Mouse (Mus musculus) bone marrow macrophage, adult 2 months (primary cell): ENCODE data around the gene Il1rap. TPM values are rescaled to one million over a fixed set of nuclear protein-coding genes. Genes with fewer than 3 reads are reported as not detected.

ENCODE experiments used
- H3K27ac ChIP-seq: 2 replicates; pipeline ENCODE4 v1.5.1; 2012; ENCODE audit warnings: low read depth, low read length; ENCODE audit not compliant: insufficient read depth
- H3K4me1 ChIP-seq: 2 replicates; pipeline ENCODE4 v1.6.1; 2012; ENCODE audit warnings: low read length; ENCODE audit not compliant: control insufficient read depth, insufficient read depth
- H3K4me3 ChIP-seq: 2 replicates; pipeline ENCODE4 v1.5.1; 2012; ENCODE audit warnings: mild to moderate bottlenecking, low read length, moderate library complexity; ENCODE audit not compliant: insufficient read depth
- CTCF ChIP-seq: IDR thresholded peaks from 2 replicates; pipeline ENCODE4 v1.5.1; 2012; ENCODE audit warnings: low read depth, mild to moderate bottlenecking, low read length, moderate library complexity
- POLR2A ChIP-seq: IDR thresholded peaks from 2 replicates; pipeline ENCODE4 v1.6.1; 2012; ENCODE audit warnings: mild to moderate bottlenecking, low read depth, low read length, borderline replicate concordance
- polyA plus RNA-seq: library from polyadenylated mRNA; stranded (reverse); fragments of >200 nt; gene quantifications from 2 replicates; pipeline ENCODE4 v1.2.4, GENCODE M21; 2012; ENCODE audit not compliant: missing spikeins, insufficient read depth, insufficient read length

Il1rap gene
- polyA plus RNA-seq, 1 experiment: 5.8 TPM

DNA sequence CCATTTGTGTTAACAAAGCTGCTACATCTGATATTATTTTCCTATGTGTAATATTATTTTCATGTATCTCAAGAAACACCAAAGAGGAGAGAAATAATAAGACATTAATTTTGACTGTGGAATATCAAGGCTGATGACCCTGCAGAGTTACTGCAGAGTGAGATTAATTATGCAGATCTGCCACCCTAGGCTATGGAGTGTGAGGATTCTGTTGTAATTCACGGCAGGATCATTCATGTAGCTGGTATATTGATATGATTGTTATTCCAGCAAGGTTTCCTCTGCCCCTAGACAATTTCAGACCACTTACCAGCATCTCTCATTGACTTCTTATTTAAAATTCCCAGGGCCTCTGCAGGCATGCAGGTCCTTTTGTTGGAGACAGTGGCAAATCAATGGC is 29.0 kb downstream of the Il1rap start:
- TF ChIP-seq POLR2A (no peak), CTCF (no peak)
- Histone ChIP-seq H3K27ac (no peak overlapping the region), H3K4me1 (no peaks in the 10 kb centered on the region), H3K4me3 (no peak overlapping the region)

DNA sequence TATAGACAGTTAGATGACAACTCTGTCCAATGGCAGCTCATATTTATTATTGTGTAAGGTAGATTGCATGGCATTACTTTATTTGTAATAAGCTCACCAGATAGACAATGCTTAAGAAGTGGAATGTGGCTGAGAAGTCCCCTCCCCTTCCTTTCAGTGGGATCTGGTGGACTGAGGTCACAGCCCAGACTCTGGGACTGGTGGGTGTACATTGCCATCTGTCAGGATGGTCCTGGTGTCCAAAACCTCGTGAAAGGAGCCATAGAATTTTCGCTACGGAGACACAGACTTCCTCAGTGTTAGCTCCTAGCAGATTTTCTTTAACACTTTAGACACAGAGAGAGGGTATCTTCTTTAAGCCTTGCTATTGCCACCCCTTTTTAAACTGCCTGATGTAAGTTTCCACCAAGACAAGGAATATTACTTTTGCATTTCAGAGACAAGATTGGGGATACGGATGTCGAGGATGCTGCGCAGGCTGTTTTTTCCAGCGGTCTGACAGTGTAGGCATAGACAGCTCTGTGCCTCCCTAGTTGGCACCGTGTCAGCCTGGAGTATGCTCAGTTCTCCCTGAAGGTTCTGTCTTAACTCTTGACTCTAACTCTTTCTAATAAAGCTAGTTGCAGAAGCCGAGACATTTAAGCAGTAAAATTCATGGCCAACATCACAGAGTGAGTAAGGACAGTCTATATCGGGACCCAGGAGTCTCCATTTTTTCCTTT is 31.2 kb downstream of the Il1rap start:
- Histone ChIP-seq H3K27ac (no peak overlapping the region), H3K4me3 (no peak overlapping the region), H3K4me1 (no peaks in the 10 kb centered on the region)
- TF ChIP-seq POLR2A (no peak), CTCF (no peak)

DNA sequence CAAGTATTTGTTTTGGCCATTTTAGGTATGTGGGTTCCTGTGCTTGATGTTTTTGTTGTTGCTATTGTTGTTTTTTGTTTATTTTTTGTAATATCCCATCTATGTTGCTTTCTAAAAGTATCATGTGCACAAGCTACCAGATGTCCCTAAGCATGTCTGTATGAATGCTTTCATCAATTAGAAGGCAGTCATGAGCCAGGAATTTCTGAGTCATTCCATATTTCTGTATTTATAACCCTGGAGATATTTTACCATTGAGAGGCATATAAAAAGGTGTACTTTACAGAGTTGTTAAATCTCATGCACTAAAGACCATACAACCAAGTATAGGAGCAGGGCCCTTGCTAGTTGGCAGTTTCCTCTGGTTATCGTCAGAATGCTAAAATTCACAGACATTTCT is 41.6 kb downstream of the Il1rap start:
- Histone ChIP-seq H3K4me1 (peaks cover 16% of the 10 kb centered on the region), H3K27ac (no peak overlapping the region), H3K4me3 (no peak overlapping the region)
- TF ChIP-seq POLR2A: no peak
- no peak for TF ChIP-seq CTCF

DNA sequence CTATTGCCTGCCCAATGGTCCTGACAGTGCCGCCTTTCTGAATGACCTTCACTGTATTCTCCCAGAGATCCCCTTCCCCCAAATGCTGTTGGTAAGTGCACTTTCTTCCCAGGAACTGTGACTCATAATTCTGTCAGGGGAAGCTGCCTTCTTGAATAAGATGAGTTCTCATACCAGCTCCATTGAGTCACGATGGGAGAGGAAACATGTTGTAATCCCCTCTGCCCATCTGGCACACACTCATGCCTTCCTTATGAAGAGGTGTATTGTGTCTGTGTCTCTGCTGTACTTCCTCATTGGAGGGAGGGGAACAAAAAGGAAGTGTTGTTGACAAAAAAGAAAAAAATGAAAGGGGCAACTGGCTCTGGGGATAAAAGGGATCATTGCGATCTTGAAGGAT is 44.6 kb downstream of the Il1rap start:
- peaks cover 15% of the 10 kb centered on the region for H3K4me1 ChIP-seq
- peak overlapping the region; percentile 14; the same call in 1 of the 2 replicates for H3K4me3 ChIP-seq
- no peak for TF ChIP-seq POLR2A
- 0 out of 2 replicates have a peak overlapping the region, but pooled peaks have one; percentile 32 for H3K27ac ChIP-seq

DNA sequence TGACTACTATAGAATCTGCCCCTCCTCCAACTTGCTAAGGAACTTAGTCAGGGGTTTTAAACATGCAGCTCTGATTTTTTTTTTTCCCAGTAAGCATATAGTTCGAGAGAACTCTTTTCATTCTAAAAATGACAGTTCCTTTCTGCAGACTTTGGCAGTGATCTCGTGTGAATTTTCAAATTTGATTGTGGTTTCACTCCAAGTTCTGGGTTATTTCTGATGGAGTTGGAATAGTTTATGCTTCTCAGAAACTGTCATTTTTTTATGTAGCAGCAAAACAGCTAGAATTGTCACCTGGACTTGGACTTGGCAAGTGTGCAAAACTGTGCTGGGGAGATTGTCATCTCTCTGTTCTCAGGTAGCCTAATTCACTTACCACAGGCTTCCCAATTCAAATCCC is 53.3 kb downstream of the Il1rap start:
- H3K4me3 ChIP-seq: no peak overlapping the region
- no peaks in the 10 kb centered on the region for H3K4me1 ChIP-seq
- H3K27ac ChIP-seq: no peak overlapping the region
- TF ChIP-seq CTCF (no peak), POLR2A (no peak)

DNA sequence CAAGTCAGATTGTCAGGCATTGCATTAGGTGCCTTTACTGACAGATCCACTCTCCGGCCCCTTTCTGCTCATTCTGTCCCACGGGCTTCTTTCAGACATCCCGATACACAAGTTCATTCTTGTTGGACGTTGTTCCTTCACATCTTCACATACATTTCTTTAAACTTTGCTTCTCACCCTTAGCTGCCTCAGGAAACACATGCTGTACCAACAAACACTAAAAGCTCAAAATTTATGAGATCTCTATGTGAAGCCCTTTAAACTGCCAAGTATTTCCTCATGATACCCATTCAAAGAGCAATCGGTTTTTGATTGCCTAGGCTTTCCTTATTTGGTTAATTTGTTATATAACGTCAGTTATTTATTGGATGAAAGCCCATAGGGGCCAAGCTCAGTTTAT is 61.6 kb downstream of the Il1rap start:
- Histone ChIP-seq H3K4me3 (no peak overlapping the region), H3K4me1 (no peaks in the 10 kb centered on the region; the same call in 1 of the 2 replicates), H3K27ac (no peak overlapping the region)
- TF ChIP-seq CTCF: no peak
- no peak for TF ChIP-seq POLR2A

DNA sequence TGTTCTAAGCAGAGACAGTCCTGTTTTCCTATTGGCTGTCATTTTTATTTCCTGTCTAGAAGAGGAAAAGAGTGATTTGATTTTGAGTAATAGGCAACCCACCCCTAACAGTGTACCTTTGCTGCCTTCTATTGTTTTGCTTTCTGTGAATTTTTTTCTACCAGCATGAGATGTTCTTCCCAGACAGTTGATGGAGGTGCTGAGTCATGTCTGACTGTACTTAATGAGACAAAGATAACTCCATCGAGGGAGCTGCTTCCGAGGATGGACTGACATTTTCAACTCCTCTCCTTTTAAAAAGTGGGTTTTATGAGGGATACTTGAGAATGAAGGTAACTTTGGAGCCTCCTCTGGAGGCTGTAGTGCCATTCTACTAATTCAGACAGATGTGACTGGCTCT is 64.6 kb downstream of the Il1rap start:
- no peak for TF ChIP-seq POLR2A
- no peak for TF ChIP-seq CTCF
- H3K27ac ChIP-seq: no peak overlapping the region

DNA sequence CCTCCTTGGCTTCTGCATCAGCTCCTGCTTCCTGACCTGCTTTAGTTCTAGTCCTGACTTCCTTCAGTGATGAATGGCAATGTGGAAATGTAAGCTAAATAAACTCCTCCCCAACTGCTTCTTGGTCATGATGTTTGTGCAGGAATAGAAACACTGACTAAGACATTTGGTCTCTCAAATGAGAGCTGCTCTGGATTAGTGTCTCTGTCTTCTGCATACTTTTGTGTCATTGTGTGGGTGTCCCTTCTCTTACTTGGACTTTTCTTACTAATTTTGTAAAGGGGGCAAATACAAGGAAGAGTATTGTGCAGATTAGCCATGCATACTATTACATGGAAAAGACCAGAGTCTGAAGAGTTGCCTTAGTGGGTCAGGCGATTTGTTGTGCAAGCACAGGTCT is 65.5 kb downstream of the Il1rap start:
- TF ChIP-seq POLR2A (no peak), CTCF (no peak)
- H3K27ac ChIP-seq: no peak overlapping the region

More for the DNA sequence above, 64.6 kb downstream of the Il1rap start:
- Histone ChIP-seq H3K4me3 (no peak overlapping the region), H3K4me1 (no peaks in the 10 kb centered on the region; the same call in 1 of the 2 replicates)

DNA sequence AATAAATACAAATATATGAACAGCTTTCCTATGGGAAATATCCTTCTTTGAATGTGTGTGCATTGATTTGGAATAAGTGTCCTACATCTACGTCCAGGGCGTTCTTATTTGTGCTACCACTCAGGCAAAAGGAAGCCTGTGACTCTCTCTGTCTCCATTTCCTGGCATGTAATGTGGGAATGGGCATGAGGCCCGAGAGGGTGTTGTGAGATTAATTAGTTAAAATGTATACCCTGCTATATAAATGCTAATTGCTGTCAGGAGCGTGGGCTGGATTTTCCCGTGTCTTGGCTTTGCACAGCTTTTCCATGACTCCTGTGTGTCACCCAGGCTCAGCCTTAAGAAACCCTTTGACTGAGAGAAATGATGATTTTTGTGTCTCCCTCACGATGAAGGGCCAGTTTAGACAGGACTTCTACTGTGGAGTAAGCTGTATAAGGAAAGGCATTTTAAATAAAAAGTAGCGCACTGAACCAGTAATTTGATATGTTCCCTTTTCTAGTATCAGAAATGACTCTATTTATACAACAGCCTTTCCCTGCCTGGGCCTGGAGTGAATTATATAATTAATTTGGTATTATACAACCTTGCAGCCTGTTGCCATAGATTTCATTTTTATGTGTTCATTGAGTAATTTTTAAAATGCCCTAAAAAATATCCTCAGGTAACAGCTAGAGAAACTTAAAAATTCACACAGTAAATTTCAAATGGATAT is 81.4 kb downstream of the Il1rap start:
- Histone ChIP-seq H3K4me1 (no peaks in the 10 kb centered on the region), H3K4me3 (no peak overlapping the region), H3K27ac (no peak overlapping the region)
- no peak for TF ChIP-seq CTCF
- no peak for TF ChIP-seq POLR2A

More for the DNA sequence above, 65.5 kb downstream of the Il1rap start:
- no peak overlapping the region for H3K4me3 ChIP-seq
- H3K4me1 ChIP-seq: no peaks in the 10 kb centered on the region; the same call in 1 of the 2 replicates

DNA sequence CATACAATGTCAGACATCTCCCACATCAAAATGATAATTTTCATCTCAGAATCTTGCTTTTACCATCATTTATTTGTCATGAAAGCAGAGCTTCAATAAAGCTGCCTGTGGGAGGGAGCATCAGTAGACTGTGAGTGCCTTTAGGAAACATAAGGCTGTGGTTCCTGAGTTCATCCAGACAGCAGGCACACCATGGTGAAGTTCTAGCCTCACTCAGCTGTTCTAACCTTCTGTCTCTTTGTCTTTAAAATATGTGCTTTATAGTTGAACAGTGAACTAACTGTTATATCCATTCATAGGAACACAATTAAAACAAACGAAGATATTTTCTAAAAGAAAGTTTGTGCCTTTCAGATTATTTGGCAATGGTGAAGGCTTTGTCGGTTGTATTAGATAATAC is 84.9 kb downstream of the Il1rap start:
- H3K4me1 ChIP-seq: no peaks in the 10 kb centered on the region
- no peak overlapping the region for H3K4me3 ChIP-seq
- H3K27ac ChIP-seq: no peak overlapping the region
- TF ChIP-seq POLR2A (no peak), CTCF (no peak)
